9 mouse cellular contexts compared by ENCODE assay signal in genomic region chr4:86712751-86713195, GRCm38 (mm10). TPM values are rescaled to one million over a fixed set of nuclear protein-coding genes. Genes with fewer than 3 reads are reported as not detected.
DNase-seq lines count a peak whose midpoint lies in the region; ATAC-seq lines count a peak whose summit lies in the region.
"Had no signal": no experiment of that assay in that cellular context is flagged by ENCODE, and none has a peak within 500 bp of the region (broad histone marks: within the 10 kb centered on the region; RNA-seq: fewer than 3 reads in every experiment).

No protein-coding gene starts in this region.

- 52% methylated on average over 12 of the region's 12 CpGs for WGBS in embryonic facial prominence, embryonic 12.5 days

- no peaks in the 10 kb centered on the region for H3K36me3 ChIP-seq in embryonic facial prominence, embryonic 12.5 days

- H3K9ac ChIP-seq in embryonic facial prominence, embryonic 12.5 days, result no peak overlapping the region
- H3K9ac ChIP-seq: liver, embryonic 14.5 days had no signal

- ATAC-seq in embryonic facial prominence, embryonic 12.5 days (ENCODE audit: insufficient number of reproducible peaks, insufficient read depth, low FRiP score, low TSS enrichment), result no peak

- DNase-seq in right cerebral cortex, adult 18-20 months, result peak; percentile 71
- no peak for DNase-seq in right cerebral cortex, postnatal 4 days
- peak; percentile 40 for DNase-seq in heart, postnatal 4 days
- DNase-seq in lung, postnatal 25 days (ENCODE audit: low spot score), result peak; percentile 48
- DNase-seq in thymus, postnatal 4 days, result peak; percentile 69
- no peak for DNase-seq in neural tube, embryonic 10.5 days (ENCODE audit: extremely low spot score, low spot score)
- DNase-seq in cerebellum, adult 8-10 months, result no peak

- peak overlapping the region; percentile 22; the same call in 1 of the 2 replicates for H3K4me2 ChIP-seq in embryonic facial prominence, embryonic 12.5 days (replicated peaks)

- no peak overlapping the region for H3K4me3 ChIP-seq in embryonic facial prominence, embryonic 12.5 days

- 0 out of 2 replicates have a peak, but pooled peaks cover 4% of the 10 kb centered on the region for H3K4me1 ChIP-seq in embryonic facial prominence, embryonic 12.5 days

- H3K9me3 ChIP-seq in embryonic facial prominence, embryonic 12.5 days, result no peaks in the 10 kb centered on the region

- H3K27me3 ChIP-seq in embryonic facial prominence, embryonic 12.5 days, result no peaks in the 10 kb centered on the region

- H3K27ac ChIP-seq in embryonic facial prominence, embryonic 12.5 days, result 0 out of 2 replicates have a peak overlapping the region, but pooled peaks have one; percentile 17
- H3K27ac ChIP-seq: liver, embryonic 14.5 days had no signal

RNA-seq across cellular contexts. Expression of gene Dennd4c, which starts 35.6 kb away (rescaled TPM):
- 9.2 and 10.0 TPM in 2 replicates for polyA plus RNA-seq in embryonic facial prominence, embryonic 12.5 days (2016; fragmentation: Nextera tagmentation; extraction: Ambion mirVana)
- total RNA-seq in heart, postnatal 4 days (2021), result 10 to 100 TPM; 26.2 to 33.0 TPM

RNA-seq across cellular contexts. Expression of gene Plin2, which starts 42.9 kb away (rescaled TPM):
- 71.7 and 72.4 TPM in 2 replicates for polyA plus RNA-seq in embryonic facial prominence, embryonic 12.5 days (2016; fragmentation: Nextera tagmentation; extraction: Ambion mirVana)
- total RNA-seq in heart, postnatal 4 days (2021), result 100 to 1,000 TPM in 1 of 2 experiments, 10 to 100 TPM in 1; 99.8 to 104 TPM

Comparison
In these comparisons a context has a peak if more than half of its experiments do, and no peak if none do; other contexts are left out.
1. DNase-seq: peak in right cerebral cortex, adult 18-20 months (single experiment), heart, postnatal 4 days (single experiment), lung, postnatal 25 days (single experiment) and thymus, postnatal 4 days (single experiment); none in right cerebral cortex, postnatal 4 days (single experiment), neural tube, embryonic 10.5 days (single experiment) and cerebellum, adult 8-10 months (single experiment).